Mouse (Mus musculus): ENCODE results near the gene Plcg2. TPM values are rescaled to one million over a fixed set of nuclear protein-coding genes. Genes with fewer than 3 reads are reported as not detected.

Plcg2 gene
- 0.98 TPM for polyA plus RNA-seq (2017; shearing (Covaris generic))

DNA sequence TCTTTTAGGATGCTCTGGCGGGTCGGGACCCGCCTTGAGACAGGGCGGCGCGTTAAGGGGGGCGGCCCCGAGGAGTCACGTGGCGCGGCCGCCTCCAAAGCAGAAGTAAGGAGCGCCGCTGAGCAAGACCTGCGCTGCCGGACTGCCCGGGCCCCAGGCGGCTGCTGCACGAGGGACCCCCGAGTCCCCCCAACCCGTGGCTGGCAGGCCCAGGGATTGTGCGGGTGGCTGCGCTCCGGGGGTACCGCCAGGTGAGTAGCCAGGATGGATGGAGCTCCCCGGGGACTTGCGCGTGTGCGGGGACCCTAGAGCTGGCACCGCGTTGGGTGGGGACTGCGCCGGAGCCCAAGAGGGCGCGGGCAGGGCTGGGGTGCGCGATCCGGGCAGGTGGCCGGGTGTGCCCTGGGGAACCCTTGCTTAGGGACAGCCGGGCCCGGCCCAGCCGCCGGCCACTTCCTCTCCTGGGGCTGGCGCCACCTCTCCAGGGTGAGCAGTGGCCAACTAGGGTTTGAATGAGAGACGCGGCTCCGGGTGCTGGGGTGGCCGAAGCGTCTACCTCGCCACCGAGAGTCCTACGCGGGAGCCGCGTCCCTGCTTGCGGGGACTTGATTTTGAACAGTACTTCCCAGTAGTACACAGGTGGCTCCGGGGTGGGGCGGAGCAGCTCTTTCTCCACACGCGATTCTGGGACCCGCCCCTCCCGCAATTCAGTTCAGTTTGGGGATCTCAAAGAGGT is at the start of gene Plcg2:
TSS of gene Plcg2 (plus strand) at position 113 of the 736 bp plus-strand sequence.

DNA sequence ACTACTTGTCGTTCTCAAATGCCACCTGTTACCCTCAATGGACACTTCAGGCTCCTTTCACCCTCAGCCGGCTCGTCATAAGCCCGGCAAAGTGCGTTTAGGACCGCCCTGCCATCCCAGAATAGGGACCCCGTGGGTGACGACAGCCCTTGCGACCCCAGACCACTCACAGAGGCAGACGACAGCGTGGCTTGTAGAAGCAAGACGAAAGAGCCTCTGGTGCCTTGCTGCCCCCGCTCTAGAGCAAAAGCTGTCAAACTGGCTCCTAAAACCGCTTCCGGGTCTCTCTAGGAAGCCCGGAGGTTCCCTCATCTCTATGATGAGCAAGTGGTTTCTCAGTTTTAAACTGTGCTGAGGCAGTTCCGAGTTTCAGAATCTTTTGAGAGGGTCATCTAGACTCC is 175.3 kb downstream of the Plcg2 start, which contains the start of gene Sdr42e1:
TSS of gene Sdr42e1 (minus strand) at position 260 of the 401 bp plus-strand sequence.

Other genes starting within 250 kb of the Plcg2 start
- gene Cmip, start 241.2 kb upstream of the Plcg2 start, polyA plus RNA-seq (2017; shearing (Covaris generic)), result 9.8 TPM
- 4.1 TPM for gene Sdr42e1, start 175.4 kb downstream of the Plcg2 start, polyA plus RNA-seq (2017; shearing (Covaris generic))
- gene Hsd17b2, start 203.6 kb downstream of the Plcg2 start, polyA plus RNA-seq (2017; shearing (Covaris generic)), result not detected